Mouse (Mus musculus) fibroblast of lung, adult 2 months (primary cell): Measurements from ENCODE around the gene Zim1.

ENCODE experiments used
- DNase-seq: peaks from one replicate; pipeline ENCODE4 v3.0.0-alpha.2; 2011; ENCODE audit warnings: low read depth

The Zim1 gene

GRCm38 (mm10) chr7:6696241-6697045 lies at the start of gene Zim1:
Gene Zim1 (minus strand): TSS chr7:6696450.
- peak; percentile 8 for DNase-seq

GRCm38 (mm10) chr7:6744281-6744904 lies 48.1 kb upstream of the Zim1 start:
- no peak for DNase-seq

- DNase-seq, result no peak
These were observed 39.8 kb upstream of the Zim1 start for GRCm38 (mm10) chr7:6736060-6736459.

- no peak for DNase-seq
These were observed 35.7 kb upstream of the Zim1 start for GRCm38 (mm10) chr7:6731930-6732329.

- no peak for DNase-seq
These were observed 35.1 kb upstream of the Zim1 start for GRCm38 (mm10) chr7:6731373-6731772.

GRCm38 (mm10) chr7:6730801-6731200 lies 34.6 kb upstream of the Zim1 start:
- DNase-seq, result no peak

- peak; percentile 1 for DNase-seq
These were observed 34.0 kb upstream of the Zim1 start, which contains the start of the genes Peg3 and Usp29 for GRCm38 (mm10) chr7:6730241-6730640. Gene Peg3 (minus strand): TSS chr7:6730431. Gene Usp29 (plus strand): TSS chr7:6730578.

GRCm38 (mm10) chr7:6729061-6729817 lies 33.0 kb upstream of the Zim1 start:
- DNase-seq, result peak; percentile 53

GRCm38 (mm10) chr7:6728263-6728931 lies 32.1 kb upstream of the Zim1 start:
- peak; percentile 62 for DNase-seq

GRCm38 (mm10) chr7:6727351-6728121 lies 31.3 kb upstream of the Zim1 start:
- peak; percentile 56 for DNase-seq

GRCm38 (mm10) chr7:6709396-6709795 lies 13.1 kb upstream of the Zim1 start:
- DNase-seq, result no peak

GRCm38 (mm10) chr7:6708451-6709180 lies 12.4 kb upstream of the Zim1 start:
- DNase-seq, result no peak

GRCm38 (mm10) chr7:6707416-6708015 lies 11.3 kb upstream of the Zim1 start:
- no peak for DNase-seq

- no peak for DNase-seq
These were observed 3.0 kb upstream of the Zim1 start for GRCm38 (mm10) chr7:6699230-6699629.

- no peak for DNase-seq
These were observed 10.7 kb downstream of the Zim1 start for GRCm38 (mm10) chr7:6685511-6685910.

- no peak for DNase-seq
These were observed 29.5 kb downstream of the Zim1 start for GRCm38 (mm10) chr7:6666726-6667125.

- no peak for DNase-seq
These were observed 32.8 kb downstream of the Zim1 start for GRCm38 (mm10) chr7:6663430-6663829.

- DNase-seq, result no peak
These were observed 36.6 kb downstream of the Zim1 start for GRCm38 (mm10) chr7:6659605-6660004.

- no peak for DNase-seq
These were observed 37.6 kb downstream of the Zim1 start for GRCm38 (mm10) chr7:6658606-6659005.

- no peak for DNase-seq
These were observed 44.1 kb downstream of the Zim1 start for GRCm38 (mm10) chr7:6652151-6652550.
